Mouse (Mus musculus) B cell, adult 2 months (primary cell): ENCODE results near the gene Zic5.

Source experiments
- DNase-seq, 2 experiments: peaks; one replicate each; pipeline ENCODE4 v3.0.0; 2022

The Zic5 gene

DNA sequence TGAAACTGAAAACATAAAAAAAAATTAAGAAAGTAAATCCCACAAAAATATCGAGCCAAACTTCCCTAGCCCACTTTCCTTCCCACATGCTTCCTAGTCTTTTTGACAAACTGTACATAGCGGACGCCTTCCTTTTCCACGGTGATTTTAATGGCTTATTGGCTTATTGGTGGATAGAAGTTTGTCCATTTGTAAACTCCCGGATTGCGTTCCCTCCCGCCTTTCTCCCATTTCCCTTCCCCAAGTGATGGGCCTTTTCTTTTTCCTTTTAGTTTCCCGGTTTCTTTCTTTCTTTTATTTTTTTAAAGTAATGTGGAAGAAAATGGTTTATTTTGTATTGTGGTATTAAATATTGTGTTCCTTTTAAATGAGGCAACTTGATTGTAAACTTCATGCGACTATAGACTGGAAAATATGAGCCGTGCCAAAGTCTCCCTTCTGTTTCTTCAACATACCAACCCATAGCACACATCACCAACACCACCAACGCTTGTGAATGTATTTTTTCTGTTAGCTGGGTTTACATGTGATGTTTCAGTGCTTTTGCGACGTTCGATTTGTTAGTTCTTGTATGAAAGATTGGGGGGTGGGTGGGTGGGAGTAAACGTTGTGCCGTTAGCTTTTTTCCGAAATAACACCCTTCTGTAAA is 14.1 kb upstream of the Zic5 start:
- no peak for DNase-seq

DNA sequence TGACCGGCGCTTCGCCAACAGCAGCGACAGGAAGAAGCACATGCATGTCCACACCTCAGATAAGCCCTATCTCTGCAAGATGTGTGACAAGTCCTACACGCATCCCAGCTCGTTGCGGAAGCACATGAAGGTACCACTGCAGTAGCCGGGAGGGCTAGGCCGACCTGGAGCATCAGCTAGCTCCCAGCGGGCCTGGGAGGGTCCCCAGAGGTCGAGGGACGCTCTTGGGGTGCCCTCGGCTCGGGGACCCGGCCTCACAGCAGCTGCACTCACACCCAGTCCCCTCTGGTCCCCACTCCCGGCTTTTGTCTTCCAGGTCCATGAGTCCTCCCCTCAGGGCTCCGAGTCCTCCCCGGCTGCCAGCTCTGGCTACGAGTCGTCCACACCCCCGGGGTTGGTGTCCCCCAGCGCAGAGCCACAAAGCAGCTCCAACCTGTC is 13.1 kb upstream of the Zic5 start:
- DNase-seq, result peak; percentile 37 to 57

DNA sequence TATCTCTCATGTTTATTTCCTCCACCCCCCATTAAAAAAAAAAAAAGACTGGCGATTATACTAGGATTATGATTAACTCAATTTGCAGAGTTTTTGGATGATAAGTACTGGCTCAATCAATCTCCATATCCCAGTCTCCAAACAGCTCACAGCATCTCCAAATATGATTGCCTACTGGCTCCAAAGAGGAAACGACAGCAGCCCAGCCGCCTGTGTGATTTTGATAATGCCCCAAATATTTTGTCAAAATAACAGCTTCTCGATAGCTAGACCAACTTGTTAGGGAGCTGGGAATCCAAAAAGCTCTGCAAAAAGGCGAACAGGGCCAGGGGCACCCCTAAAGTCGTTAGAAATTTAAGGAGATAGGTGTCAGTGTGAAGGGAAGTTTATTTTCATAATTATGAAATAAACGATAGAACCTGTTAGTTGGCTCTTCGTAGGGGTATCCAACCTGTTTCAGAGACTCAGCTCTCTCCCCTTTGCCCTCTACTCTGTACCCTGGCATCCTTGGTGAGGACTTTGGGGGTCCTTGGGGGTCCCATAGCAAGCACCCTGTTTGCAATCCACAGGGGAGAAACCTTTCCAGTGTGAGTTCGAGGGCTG is 12.6 kb upstream of the Zic5 start:
- DNase-seq, result no peak

DNA sequence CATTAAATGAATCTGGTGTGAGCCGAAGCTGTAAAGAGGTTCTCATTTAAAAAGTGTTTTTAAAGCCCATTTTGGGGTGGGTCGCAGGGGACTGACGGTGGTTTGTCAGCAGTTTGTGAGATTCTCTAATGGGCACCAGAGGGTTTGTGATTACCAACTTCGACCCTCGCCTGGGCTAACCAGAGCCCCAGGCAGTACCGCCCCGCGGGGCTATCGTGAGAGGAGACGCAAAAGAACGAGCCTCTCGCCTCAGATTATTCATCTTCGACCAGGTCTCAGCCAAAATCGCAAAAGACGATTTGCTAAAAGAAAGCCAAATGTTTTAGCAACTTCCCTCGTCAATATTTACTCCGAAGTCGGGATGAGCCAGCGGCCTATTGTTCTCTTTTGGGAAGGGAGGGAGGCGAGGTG is 11.8 kb upstream of the Zic5 start:
- DNase-seq, result peak; percentile 32 to 41

DNA sequence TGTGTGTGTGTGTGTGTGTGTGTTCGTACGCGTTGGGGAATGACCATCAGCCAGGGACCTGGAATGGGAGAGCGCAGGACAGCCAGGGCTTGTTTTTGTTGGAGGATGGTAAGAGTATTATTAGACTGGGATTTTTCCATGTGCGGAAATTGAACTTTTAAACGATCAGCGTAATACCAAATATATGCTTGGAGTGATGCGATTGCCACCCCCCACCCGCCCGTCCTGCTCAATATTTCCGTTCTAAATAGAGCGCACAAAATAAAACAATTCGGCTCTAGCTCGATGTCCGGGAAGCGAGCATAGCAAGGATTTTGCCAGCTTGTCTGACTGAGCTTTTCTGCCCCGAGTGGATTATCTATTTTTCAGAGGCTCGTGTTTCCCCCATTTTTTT is 11.3 kb upstream of the Zic5 start:
- DNase-seq, result no peak

DNA sequence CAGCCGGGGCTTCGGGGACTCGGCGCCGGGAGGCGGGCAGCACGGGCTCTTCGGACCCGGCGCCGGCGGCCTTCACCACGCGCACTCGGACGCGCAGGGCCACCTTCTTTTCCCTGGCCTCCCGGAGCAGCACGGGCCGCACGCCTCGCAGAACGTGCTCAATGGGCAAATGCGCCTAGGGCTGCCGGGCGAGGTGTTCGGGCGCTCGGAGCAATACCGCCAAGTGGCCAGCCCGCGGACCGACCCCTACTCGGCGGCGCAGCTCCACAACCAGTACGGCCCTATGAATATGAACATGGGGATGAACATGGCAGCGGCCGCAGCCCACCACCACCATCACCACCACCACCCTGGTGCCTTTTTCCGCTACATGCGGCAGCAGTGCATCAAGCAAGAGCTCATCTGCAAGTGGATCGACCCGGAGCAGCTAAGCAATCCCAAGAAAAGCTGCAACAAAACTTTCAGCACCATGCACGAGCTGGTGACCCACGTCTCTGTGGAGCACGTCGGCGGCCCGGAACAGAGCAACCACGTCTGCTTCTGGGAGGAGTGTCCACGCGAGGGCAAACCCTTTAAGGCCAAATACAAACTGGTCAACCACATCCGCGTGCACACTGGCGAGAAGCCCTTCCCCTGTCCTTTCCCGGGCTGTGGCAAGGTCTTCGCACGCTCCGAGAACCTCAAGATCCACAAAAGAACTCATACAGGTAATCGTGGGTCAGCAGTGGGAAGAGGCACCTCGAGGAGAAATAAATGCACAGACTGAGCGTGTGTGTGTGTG is 10.8 kb upstream of the Zic5 start:
- peak; percentile 42 to 56 for DNase-seq

DNA sequence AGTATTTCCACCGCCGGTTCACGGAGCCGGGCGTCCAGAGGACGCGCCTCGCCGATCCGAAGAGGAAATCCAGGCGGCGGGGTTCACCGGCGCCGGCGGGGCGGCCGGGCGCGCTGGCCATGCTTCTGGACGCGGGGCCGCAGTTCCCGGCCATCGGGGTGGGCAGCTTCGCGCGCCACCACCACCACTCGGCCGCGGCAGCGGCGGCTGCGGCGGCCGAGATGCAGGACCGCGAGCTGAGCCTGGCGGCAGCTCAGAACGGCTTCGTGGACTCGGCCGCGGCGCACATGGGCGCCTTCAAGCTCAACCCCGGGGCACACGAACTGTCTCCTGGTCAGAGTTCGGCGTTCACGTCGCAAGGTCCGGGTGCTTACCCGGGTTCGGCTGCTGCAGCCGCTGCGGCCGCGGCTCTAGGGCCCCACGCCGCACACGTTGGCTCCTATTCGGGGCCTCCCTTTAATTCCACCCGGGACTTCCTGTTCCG is 10.1 kb upstream of the Zic5 start:
- peak; percentile 31 to 54 for DNase-seq

DNA sequence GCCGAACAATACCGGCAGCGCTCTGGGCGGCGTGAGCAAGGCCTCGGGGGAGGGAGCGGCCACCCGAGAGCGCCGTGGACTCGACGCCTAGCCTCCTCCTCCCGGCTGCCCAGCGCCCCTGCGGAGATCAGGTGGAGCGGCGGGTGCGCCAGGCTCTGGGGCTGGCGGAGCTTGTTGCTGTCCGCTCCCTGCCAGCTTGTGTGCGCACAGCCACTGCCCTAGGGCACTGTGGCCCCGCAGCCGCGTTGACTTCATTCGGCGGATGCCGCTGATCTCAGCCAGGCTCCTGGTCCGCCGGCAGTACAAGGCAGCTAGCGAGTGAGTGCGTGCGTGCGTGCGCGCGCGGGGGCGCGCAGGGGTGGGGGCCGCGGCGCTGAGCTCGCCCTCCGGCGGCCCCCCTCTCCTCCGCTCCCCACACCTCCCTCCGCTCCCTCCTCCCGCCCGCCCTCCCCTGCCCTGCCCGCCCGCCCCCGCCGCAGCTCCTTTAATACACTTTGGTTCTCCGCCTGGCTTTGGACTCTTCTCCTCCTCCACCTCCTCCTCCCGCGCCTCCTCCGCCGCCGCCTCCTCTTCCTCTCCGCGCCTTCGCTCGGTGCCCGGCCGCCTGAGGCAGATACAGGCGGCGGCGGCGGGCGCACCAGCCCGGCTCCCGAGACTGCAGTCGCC is 9.5 kb upstream of the Zic5 start, which contains the start of gene Zic2:
Zic2 (plus strand) TSS at position 545 of the 666 bp plus-strand sequence.
- DNase-seq, result peak; percentile 45 to 61

DNA sequence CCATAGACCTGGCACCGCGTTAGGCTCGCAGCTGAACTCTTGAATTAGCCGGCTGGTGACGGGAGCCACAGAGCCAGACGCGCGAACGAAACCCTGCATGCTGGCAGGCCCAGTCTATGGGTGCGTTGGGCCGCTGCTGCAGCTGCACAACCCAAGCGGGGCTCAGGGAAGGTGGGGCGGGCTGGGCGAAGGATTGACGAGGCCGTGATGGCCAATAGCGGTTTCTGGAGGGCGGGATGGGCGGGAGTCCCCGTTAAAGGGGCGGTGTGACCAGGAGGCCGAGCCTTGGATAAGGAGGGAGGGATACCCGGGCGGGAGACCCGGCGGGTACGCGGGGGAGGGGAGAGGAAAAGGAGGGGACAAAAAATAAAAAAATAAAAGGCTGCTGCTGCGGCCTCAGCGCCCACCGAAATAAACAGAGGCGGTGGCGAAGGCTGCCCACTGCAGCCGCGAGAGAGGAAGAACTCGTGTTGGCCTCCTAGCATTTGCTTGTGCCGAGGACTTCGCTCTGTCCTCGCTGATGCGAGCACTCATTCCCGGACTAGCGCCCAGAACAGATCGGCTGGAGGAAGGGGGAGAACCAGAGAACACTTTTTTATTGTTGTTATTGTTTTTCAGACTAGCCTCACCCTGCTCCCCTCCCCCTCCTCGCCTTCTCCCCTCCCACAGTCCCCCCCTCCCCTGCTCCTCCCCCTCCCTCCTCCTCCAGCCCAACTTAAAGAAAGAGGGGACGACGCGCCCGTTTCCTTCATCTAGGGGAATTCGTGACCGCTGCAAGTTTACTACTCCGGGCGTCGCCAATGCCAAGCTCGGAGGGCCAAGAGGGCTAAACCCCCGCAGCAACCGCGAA is 8.8 kb upstream of the Zic5 start:
- DNase-seq, result peak in 1 of 2 experiments; percentile 42

DNA sequence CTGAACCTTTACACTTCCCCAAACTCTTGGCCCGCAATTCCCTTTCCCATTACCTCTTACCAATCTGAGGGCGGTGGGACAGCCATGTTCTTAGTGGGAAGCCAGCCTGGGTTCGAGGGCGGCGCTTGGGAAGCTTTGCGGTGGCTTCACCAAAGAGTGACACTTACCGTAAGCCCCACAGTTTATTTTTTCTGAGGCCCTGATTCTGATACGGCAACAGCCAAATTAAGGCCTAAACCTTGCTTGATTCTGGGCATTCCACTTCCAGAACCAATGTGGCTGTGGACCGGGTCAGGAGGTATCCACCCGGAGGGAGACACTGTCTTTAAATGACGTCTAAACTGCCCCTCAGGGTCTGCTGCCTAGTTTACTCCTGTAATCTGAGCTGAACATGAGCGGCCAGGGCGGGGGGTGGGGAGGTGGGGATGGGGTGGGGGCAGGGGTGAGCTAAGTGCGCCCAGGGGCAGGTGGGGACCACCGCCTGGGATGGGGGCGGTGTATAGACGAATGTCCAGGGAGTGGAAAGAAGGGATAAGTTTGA is 7.8 kb upstream of the Zic5 start:
- peak in 1 of 2 experiments; percentile 32 for DNase-seq

DNA sequence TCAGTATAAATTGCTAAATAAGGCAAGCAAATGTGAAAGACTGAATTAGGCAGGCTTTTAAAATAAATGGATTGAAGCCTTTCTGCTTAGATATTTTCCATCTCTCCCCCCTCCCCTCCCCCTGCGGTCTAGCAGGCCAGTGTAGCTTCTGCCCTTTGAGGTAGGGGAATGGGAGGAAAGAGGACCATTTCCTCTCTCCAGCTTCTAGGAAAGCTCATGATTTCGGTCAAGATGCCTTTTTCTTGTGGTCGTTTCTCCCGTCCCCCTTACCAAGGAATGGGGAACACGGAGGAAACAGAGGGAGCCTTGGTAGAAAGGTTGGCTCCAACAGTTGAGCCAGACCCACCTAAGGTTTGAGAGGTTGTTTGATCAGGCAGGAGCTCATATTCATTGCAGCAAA is 7.2 kb upstream of the Zic5 start:
- DNase-seq, result peak in 1 of 2 experiments; percentile 10

DNA sequence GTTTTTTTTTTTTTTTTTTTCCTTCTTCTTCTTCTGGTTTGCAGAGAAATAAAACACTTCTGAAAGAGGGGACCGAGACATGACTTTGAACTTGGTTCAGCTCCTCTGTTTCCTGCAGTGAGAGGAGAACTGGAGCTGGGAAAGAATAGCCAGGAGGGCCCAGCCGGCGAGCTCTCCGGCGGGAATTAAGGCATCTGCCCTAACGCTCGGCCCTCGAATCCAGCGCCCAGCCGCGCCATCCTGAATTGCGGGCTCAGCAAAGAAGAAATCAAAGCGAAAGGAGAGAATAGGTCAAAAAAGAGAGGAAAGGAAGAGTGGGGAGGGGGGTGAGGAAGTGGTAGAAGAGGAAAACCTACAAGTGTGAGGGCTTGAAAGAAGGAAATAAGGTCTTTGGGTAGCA is 6.7 kb upstream of the Zic5 start:
- peak in 1 of 2 experiments; percentile 6 for DNase-seq

DNA sequence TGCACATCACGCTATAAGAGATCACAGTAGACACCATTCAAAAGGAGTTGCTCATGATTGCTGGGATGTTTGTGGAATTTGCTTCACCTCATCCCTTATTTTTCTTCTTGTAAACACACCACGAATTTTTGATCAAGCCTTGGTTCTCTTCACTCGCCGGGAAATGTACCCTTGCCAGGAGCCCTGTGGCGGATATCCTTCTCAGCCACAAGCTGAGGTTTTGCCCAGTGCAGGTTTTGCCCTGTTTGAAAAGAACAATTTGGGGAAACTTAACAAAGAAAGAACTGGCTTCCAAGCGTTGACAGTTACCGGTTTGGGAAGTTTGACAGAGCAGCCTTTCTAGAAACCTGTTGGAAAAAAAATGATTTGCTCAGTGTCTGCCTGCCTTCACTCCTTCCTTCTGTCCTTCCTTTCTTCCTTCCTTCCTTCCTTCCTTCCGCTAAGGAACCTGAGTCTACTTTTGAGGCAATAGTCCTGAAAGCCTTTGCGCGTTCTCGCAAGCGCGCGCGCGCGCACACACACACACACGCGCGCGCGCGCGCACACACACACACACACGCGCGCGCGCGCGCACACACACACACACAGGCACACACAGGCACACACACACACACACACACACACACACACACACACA is 6.1 kb upstream of the Zic5 start:
- peak in 1 of 2 experiments; percentile 15 for DNase-seq

DNA sequence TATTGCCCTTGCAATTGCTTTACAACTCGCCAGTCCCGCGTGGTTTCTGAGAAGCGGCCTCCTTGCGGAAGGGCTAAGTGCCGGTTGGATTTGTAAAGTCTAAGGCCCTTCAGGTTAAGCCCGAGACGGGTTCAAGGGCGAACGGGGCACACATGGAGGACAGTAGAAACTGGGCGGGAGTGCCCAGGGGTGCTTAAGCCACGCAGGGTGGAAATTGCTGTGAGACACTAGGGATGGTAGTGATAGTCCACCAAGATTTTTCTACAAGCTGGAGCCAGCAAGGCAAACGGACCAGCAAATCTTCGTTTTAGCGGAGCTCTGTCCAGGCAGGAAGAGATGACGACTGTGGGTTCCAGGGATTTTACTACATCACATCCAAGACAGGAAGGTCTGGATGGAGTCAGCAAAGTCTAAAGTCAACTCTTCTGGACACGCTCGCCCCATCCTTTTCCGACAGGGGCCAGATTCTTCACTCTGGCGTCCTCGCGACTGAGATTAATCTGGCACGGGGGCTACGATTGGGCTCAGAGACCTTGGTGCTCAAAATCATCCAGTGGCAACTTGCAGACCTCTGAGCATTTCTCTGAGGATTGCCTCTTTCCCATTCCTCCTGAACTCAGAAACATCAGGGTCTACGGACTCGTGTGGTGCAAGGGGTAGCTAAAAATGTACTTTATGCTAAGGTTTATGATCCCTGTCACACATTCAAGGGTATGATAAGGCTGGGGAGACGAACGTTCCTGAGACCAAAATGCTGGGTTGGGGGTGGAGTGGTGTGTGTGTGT is 3.7 kb upstream of the Zic5 start:
- peak in 1 of 2 experiments; percentile 35 for DNase-seq

DNA sequence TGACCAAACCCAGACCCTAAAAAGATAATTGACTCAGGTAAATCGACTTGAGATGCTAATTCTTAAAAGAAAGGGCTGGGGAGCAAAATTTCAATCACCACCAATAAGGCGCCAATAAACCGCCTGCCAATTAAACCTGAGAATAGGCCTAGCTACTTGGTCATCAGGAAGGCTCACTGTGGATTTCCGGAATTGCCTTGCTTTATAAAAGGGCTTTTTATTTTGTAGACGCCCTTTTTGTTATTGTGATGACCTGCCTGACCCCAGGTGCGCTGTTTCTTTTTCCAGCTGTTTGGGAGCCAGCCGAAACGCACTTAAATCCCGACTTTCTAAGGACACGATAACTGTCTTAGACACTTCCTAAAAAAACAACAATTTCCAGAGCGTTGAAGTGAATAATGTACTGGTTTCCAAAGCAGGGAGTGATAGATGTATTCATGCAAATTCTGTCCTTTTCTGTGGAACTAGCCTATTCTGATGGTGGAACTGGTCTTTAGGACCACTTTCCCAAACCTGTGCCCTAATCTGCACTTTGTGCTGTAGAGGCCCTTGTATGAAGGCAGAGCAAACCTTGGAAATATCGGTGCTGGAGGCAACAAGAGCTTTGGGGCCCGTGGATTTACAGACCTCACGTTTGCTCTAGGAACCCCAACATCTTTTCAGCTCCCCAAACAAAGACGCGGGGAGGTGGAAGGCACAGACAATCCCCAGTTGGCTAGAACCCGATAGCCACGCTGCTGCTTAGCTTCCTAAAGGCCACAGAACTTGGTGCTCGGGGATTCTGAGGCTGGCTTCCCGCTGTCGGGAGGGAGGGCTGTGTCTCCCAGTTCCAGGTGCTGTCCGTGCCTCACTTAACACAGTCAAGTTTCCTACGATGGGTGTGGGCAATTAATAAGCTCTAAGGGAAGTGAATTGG is 2.7 kb upstream of the Zic5 start:
- DNase-seq, result peak in 1 of 2 experiments; percentile 32

DNA sequence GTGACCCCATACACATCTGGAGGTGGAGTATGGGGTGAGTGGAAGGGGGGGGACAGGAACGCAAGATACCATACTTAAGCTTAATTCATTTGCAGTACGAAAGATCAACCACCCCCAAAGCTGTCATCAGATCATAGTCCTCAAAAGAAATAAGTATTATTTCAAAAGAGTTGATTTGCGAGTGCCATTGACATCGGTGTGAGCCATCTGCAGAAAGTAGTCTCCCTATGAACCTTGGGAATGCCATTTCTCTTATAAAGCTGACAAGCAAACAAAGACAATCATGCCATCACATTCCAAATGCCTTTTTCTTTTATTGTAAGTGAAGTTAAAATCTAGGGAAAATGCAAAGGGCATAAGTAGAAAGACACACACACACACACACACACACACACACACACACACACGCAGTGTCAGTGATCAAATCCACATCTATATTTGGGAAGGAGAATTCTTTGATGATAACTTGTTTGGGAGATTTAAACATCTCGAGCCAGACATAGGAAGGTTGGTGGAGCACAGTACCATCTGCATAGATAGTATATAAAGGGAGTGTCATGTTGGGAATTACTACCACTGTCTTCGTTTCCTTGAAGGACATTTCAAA is 1.4 kb upstream of the Zic5 start:
- no peak for DNase-seq

DNA sequence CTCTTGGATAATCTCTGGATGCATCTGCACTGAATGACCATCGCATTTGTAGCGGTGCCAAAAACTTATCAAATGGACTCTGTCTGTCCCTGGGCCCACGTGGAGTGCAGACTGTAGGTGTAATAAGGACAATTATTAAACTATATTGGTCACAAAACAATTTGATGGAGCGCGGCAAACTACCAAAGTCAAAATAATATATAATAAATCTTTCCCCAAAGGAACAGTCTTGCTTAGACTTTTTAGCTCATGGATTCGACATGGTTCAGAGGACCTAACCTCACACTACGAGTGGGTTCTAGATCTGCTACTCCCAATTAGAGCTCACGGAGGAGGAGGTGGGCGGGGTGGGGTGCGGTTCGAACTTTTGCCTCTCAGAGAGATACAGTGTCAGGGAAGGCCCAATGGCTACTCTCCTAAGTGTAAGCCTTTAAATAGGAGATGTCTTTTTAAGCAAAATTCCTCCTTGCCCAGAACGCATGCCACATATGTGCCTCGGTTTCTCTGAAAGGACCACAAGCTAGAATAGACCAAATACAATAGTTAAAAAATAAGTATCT is 534 bp upstream of the Zic5 start:
- DNase-seq, result no peak

DNA sequence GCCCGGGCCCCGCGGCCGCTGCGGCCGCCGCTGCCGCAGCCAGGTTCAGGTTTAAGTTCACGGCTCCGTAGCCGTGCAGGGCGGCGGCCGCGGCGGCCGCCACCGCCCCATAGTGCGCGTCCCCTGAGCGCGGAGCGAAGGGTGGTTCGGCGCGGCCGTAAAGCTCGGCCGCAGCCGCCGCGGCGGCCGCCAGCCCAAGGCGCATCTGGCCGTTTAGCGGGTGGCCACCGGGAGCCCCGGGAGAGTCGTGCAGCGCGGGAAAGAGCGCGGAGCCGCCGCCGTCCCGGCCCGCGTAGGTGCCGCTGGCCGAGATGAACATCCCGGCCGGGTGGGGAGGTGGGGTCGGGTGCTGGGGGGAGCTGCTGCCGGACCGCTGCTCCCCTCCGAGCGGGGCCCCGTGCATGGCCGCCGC is 1.1 kb downstream of the Zic5 start:
- peak in 1 of 2 experiments; percentile 46 for DNase-seq
